Mouse (Mus musculus): ENCODE measurements at regions not wholly inside any gene's neighbourhood (a gene's known extent, or its start where the extent isn't known, plus 50 kb on each side); places are given as distances from the start of the nearest gene placed in this dataset.

GRCm38 (mm10) chr6:140169836-140170235, 128.6 kb upstream of the Plcz1 start:
- no peak for DNase-seq

GRCm38 (mm10) chr6:140167182-140167581, 125.9 kb upstream of the Plcz1 start:
- DNase-seq, result no peak

GRCm38 (mm10) chr6:140162729-140163128, 121.5 kb upstream of the Plcz1 start:
- DNase-seq, result no peak

GRCm38 (mm10) chr6:140161482-140161881, 120.2 kb upstream of the Plcz1 start:
- DNase-seq, result no peak

GRCm38 (mm10) chr6:140160946-140161345, 119.7 kb upstream of the Plcz1 start:
- no peak for DNase-seq

GRCm38 (mm10) chr6:140158986-140159385, 117.7 kb upstream of the Plcz1 start:
- no peak for DNase-seq

- DNase-seq, result no peak
Measured at GRCm38 (mm10) chr6:140157375-140157774, 116.1 kb upstream of the Plcz1 start.

GRCm38 (mm10) chr6:140152418-140153176, 111.3 kb upstream of the Plcz1 start:
- no peak for DNase-seq

GRCm38 (mm10) chr6:140148628-140149245, 107.5 kb upstream of the Plcz1 start:
- no peak for DNase-seq

- no peak for DNase-seq
Measured at GRCm38 (mm10) chr6:140148138-140148537, 106.9 kb upstream of the Plcz1 start.

GRCm38 (mm10) chr6:140147711-140148110, 106.5 kb upstream of the Plcz1 start:
- DNase-seq, result no peak

- DNase-seq, result no peak
Measured at GRCm38 (mm10) chr6:140133734-140134133, 92.5 kb upstream of the Plcz1 start.

- no peak for DNase-seq
Measured at GRCm38 (mm10) chr6:140126645-140127044, 85.4 kb upstream of the Plcz1 start.

GRCm38 (mm10) chr6:140114024-140114423, 72.8 kb upstream of the Plcz1 start:
- no peak for DNase-seq

- DNase-seq, result no peak
Measured at GRCm38 (mm10) chr6:140112054-140112453, 70.8 kb upstream of the Plcz1 start.

- DNase-seq, result no peak
Measured at GRCm38 (mm10) chr6:140108083-140108482, 66.8 kb upstream of the Plcz1 start.

- no peak for DNase-seq
Measured at GRCm38 (mm10) chr6:140107628-140108027, 66.4 kb upstream of the Plcz1 start.

- DNase-seq, result no peak
Measured at GRCm38 (mm10) chr6:140106141-140106540, 64.9 kb upstream of the Plcz1 start.

- no peak for DNase-seq
Measured at GRCm38 (mm10) chr6:140102043-140102442, 60.8 kb upstream of the Plcz1 start.

GRCm38 (mm10) chr6:140095416-140095815, 54.2 kb upstream of the Plcz1 start:
- DNase-seq, result no peak

All from thymus, postnatal 4 days (tissue).